Mouse (Mus musculus): ENCODE measurements around the gene Cisd2. TPM values are rescaled to one million over a fixed set of nuclear protein-coding genes. Genes with fewer than 3 reads are reported as not detected.

Cisd2 gene
- polyA plus RNA-seq, 1 experiment from 2014 or later: 77.0 TPM

GRCm38 (mm10) chr3:135437758-135438495 is 14.2 kb upstream of the Cisd2 start, which contains the start of gene Ube2d3:
TSS of gene Ube2d3 (plus strand) at chr3:135438149.
- no peaks in the 10 kb centered on the region for H3K27me3 ChIP-seq
- peak within 1 kb of the TSS; percentile 100 for H3K27ac ChIP-seq
- H3K36me3 ChIP-seq: no peaks in the 10 kb centered on the region
- peak within 1 kb of the TSS; percentile 98 for H3K4me2 ChIP-seq
- peak within 1 kb of the TSS; percentile 92 for H3K4me3 ChIP-seq
- peaks cover 24% of the 10 kb centered on the region for H3K4me1 ChIP-seq (replicated peaks)
- ATAC-seq (ENCODE audit: low FRiP score): peak; percentile 96
- H3K9ac ChIP-seq: peak within 1 kb of the TSS; percentile 94
- 1% methylated on average over 46 of the region's 56 CpGs for WGBS
- H3K9me3 ChIP-seq: no peaks in the 10 kb centered on the region

DNA sequence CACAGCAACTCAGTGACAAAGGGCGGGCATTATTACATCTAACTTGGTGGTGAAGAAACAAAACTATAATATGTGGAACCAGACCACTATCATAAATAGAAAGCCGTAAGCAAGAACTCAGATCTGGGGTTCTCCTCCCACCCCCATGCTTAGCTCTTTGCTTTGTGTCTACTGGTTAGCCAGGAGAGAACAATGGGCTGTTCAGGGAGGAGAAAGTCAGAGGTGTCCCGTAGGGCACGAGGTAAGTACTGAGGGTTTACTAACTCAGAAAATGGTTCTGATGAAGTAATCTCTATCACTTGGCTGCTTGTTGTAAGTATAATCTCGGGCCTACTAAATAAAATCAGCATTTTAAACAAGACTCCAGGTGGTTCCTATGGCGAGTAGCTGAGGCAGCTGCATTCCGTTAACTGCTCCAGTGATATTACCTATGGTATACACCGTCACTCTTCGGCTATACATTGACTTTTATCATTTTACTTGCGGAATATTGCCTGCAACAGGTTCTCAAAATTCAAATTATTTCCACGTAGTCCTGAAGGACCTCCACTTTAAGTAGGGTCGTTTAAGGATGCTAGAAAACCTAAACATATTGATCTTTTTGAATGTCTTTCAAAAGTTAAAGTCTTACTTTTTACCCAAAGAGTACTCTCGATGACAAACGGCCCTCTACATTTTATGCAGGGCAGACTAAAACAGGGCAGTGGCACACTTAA is 13.3 kb upstream of the Cisd2 start:
- H3K4me1 ChIP-seq (replicated peaks): peaks cover 20% of the 10 kb centered on the region
- H3K4me3 ChIP-seq: peak overlapping the region; percentile 92
- H3K4me2 ChIP-seq: peak overlapping the region; percentile 55
- WGBS: 42% methylated on average over 14 of the region's 14 CpGs
- no peaks in the 10 kb centered on the region for H3K9me3 ChIP-seq
- peak overlapping the region; percentile 100 for H3K27ac ChIP-seq
- no peak for ATAC-seq (ENCODE audit: low FRiP score)
- H3K27me3 ChIP-seq: no peaks in the 10 kb centered on the region
- H3K9ac ChIP-seq: peak overlapping the region; percentile 71
- H3K36me3 ChIP-seq: no peaks in the 10 kb centered on the region

GRCm38 (mm10) chr3:135422856-135423607 is 693 bp downstream of the Cisd2 start:
- H3K27ac ChIP-seq: peak overlapping the region; percentile 98
- WGBS: under 1% methylated on average over 87 of the region's 103 CpGs
- ATAC-seq (ENCODE audit: low FRiP score): peak; percentile 99

DNA sequence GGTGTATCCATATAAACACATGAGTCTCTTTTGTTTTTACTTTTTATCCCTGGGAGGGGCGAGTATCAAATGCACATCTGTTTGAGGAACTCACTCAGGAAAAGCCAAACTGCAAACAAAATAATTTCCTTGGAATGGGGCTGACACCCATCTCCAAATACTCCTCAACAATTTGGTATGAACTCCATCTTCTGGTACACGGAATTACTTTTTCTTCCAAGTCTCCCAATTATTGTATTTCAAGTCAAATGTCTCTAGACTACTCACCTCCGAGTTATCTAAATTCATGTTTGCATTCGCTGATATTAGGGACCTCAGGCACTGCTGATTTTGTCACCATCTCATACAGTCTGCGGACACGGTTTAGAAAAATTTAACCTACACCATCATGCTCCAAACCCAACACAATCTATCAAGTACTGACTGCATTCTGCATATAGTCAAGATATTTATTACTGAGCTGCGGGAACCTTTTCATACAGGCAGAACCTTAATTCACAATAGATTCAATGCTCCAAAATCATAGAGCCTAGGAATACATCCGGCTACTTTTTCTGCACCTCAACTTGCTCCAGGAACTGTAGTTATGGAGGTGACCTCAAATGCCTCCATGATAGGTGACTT is 1.4 kb downstream of the Cisd2 start:
- H3K36me3 ChIP-seq: no peaks in the 10 kb centered on the region
- no peaks in the 10 kb centered on the region for H3K27me3 ChIP-seq
- WGBS: 29% methylated on average over 8 of the region's 8 CpGs
- ATAC-seq (ENCODE audit: low FRiP score): peak; percentile 1; the same call in 1 of the 2 replicates
- H3K4me1 ChIP-seq (replicated peaks): peaks cover 29% of the 10 kb centered on the region
- H3K4me3 ChIP-seq: peak overlapping the region; percentile 69
- H3K9me3 ChIP-seq: no peaks in the 10 kb centered on the region
- H3K27ac ChIP-seq: peak overlapping the region; percentile 98
- peak overlapping the region; percentile 76 for H3K4me2 ChIP-seq
- peak overlapping the region; percentile 89 for H3K9ac ChIP-seq

More at GRCm38 (mm10) chr3:135422856-135423607, 693 bp downstream of the Cisd2 start:
- Histone ChIP-seq H3K4me3 (peak overlapping the region; percentile 69), H3K4me2 (peak overlapping the region; percentile 76), H3K4me1 (replicated peaks) (peaks cover 25% of the 10 kb centered on the region), H3K9me3 (no peaks in the 10 kb centered on the region), H3K27me3 (no peaks in the 10 kb centered on the region), H3K36me3 (0 out of 2 replicates have a peak, but pooled peaks cover 3% of the 10 kb centered on the region), H3K9ac (peak overlapping the region; percentile 89)

DNA sequence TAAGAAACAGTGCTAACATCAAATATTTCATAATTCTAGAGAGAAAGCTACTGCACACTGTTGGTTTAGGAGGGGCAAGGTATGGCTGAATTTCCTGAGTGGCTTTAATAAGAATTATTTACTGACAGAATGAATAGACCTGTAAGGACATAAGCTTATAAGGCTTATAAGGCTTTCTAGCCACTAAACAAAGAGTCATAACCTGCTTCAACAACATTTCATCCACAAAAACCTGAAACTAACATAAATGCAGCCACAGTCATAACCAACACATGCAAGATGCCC is 2.5 kb downstream of the Cisd2 start:
- Histone ChIP-seq H3K27me3 (no peaks in the 10 kb centered on the region), H3K4me2 (no peak overlapping the region), H3K27ac (no peak overlapping the region), H3K4me1 (replicated peaks) (peaks cover 29% of the 10 kb centered on the region), H3K9ac (peak overlapping the region; percentile 49; the same call in 1 of the 2 replicates), H3K4me3 (no peak overlapping the region), H3K36me3 (peaks cover 4% of the 10 kb centered on the region), H3K9me3 (no peaks in the 10 kb centered on the region)
- no peak for ATAC-seq (ENCODE audit: low FRiP score)

DNA sequence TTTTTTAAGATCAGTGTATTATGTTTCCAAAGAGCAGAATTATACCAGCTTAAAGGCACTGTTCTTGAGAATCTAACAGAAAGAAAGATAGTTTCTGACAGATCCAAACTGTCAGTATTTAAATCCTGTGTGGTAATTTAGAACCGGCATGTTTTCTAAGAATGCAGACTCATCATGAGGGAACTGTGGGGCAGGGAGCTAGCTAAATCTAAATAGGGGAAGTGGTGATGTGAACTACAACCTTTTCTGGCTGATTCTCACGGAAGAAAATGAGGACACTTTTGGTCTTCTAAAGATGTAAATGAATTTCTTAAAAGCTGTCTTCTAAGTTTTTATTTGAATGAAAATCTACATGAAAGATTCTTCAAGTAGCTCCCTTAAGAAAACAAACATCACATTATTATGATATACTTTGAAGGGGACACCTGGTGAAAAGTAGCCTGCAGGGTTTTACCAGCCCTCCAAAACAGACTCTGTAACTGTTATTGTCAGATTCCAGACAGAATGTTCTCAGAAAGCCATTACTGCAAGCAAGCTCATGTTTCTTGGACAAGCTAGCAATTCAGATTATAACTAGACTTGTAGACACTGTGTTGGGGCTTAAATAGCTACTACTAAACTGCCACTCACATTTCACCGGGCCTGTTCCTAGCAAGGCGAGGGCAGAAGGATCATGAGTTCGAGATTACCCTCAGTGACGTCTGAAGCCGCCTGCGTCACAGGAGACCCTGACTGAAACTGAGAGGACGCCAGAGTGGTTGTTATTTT is 3.0 kb downstream of the Cisd2 start:
- no peaks in the 10 kb centered on the region for H3K27me3 ChIP-seq
- H3K9ac ChIP-seq: peak overlapping the region; percentile 49; the same call in 1 of the 2 replicates
- no peak overlapping the region for H3K27ac ChIP-seq
- no peaks in the 10 kb centered on the region for H3K9me3 ChIP-seq
- peaks cover 6% of the 10 kb centered on the region for H3K36me3 ChIP-seq
- no peak overlapping the region for H3K4me2 ChIP-seq
- peaks cover 29% of the 10 kb centered on the region for H3K4me1 ChIP-seq (replicated peaks)
- WGBS: 93% methylated on average over 9 of the region's 9 CpGs
- ATAC-seq (ENCODE audit: low FRiP score): no peak
- no peak overlapping the region for H3K4me3 ChIP-seq

- H3K9me3 ChIP-seq: no peaks in the 10 kb centered on the region
- no peak overlapping the region for H3K4me3 ChIP-seq
- peaks cover 25% of the 10 kb centered on the region for H3K4me1 ChIP-seq (replicated peaks)
- no peak overlapping the region for H3K9ac ChIP-seq
- H3K27me3 ChIP-seq: no peaks in the 10 kb centered on the region
- peaks cover 6% of the 10 kb centered on the region for H3K36me3 ChIP-seq
- H3K27ac ChIP-seq: no peak overlapping the region
- no peak overlapping the region for H3K4me2 ChIP-seq
- WGBS: 82% methylated on average over 3 of the region's 3 CpGs
- ATAC-seq (ENCODE audit: low FRiP score): no peak
These were observed 5.9 kb downstream of the Cisd2 start for GRCm38 (mm10) chr3:135417799-135418198.

DNA sequence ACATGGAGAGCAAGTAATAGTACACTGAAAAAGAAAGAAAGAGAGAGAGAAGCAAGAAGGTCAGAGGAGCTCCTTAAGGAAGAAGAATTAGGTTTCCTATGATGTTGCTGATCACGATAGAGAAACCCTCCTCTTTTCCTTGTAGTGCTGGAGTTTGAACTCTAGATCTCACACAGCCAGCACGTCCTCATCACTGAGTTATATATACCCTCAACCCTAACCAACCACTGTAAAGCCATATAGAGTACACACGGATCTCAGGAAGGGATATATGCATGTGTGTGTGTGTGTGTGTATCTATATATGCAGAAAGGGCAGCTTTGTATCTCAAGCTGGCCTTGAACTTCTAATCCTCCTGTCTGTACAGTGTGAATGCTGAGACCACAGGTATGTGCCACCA is 6.5 kb downstream of the Cisd2 start:
- no peak for ATAC-seq (ENCODE audit: low FRiP score)

DNA sequence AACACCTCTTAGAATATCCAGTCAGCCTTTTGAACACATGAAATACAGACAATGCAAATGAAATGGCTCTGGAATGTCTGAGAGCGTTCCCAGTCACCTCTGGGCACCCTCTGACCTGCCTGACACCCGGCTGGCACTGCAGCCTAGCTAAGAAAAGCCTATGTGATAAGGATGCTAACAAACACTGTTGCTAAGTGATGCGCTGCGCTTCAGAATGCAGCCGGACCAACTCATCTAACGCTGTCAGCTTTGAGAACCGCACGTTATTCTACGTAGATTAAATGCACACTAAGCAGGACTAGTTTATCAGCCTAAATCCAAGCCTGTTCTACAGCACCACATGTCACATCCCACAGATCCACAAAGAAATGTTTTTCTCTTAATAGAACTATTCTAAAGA is 11.9 kb downstream of the Cisd2 start:
- no peak for ATAC-seq (ENCODE audit: low FRiP score)
- H3K9ac ChIP-seq: peak overlapping the region; percentile 49; the same call in 1 of the 2 replicates
- H3K27ac ChIP-seq: no peak overlapping the region
- WGBS: 28% methylated on average over 9 of the region's 9 CpGs
- no peak overlapping the region for H3K4me3 ChIP-seq
- H3K36me3 ChIP-seq: peaks cover 29% of the 10 kb centered on the region
- no peaks in the 10 kb centered on the region for H3K9me3 ChIP-seq
- H3K27me3 ChIP-seq: no peaks in the 10 kb centered on the region
- H3K4me1 ChIP-seq (replicated peaks): peaks cover 15% of the 10 kb centered on the region
- H3K4me2 ChIP-seq: no peak overlapping the region

More for the DNA sequence above, 6.5 kb downstream of the Cisd2 start:
- Histone ChIP-seq H3K9me3 (no peaks in the 10 kb centered on the region), H3K36me3 (peaks cover 6% of the 10 kb centered on the region), H3K4me3 (no peak overlapping the region), H3K9ac (no peak overlapping the region), H3K27me3 (no peaks in the 10 kb centered on the region), H3K27ac (no peak overlapping the region), H3K4me2 (no peak overlapping the region), H3K4me1 (replicated peaks) (peaks cover 26% of the 10 kb centered on the region)
- 90% methylated on average over 3 of the region's 3 CpGs for WGBS

DNA sequence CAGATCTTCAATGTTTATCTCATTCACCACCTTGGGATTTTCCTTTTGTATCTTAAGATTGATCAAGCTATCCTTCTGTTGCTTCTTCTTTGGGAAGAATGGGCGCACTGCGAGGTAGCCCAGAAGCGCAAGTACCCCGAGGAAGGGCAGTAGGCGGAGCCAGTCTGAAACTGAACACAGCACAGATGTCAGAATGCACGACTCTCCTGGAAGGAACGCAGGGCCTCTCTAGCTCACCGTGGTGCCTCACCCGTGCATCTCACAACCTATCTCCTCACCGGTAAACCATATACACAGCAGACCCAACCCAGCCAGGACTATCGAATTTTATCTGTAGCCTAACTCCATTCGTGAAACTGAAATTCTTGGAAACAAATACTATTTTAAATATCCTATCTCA is 12.7 kb downstream of the Cisd2 start:
- Histone ChIP-seq H3K27me3 (no peaks in the 10 kb centered on the region), H3K4me3 (no peak overlapping the region), H3K9ac (no peak overlapping the region), H3K36me3 (peaks cover 30% of the 10 kb centered on the region), H3K27ac (no peak overlapping the region), H3K4me2 (no peak overlapping the region), H3K4me1 (replicated peaks) (peaks cover 15% of the 10 kb centered on the region), H3K9me3 (no peaks in the 10 kb centered on the region)
- no peak for ATAC-seq (ENCODE audit: low FRiP score)
- WGBS: 88% methylated on average over 12 of the region's 12 CpGs

DNA sequence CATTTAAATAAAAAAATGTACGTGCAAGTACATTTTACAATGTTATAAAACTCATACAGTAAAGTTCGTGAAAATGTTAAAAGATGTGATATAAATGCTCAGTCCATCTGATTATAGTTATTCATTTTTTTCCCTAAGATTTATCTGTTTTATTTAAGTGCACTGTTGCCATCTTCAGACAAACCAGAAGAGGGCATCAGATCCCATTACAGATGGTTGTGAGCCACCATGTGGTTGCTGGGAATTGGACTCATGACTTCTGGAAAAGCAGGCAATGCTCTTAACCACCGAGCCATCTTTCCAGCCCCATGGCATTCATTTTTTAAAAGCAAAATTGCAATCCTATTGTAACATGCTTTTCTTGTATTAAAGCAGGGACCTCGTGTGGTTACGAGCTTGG is 14.5 kb downstream of the Cisd2 start:
- H3K27ac ChIP-seq: no peak overlapping the region
- H3K27me3 ChIP-seq: no peaks in the 10 kb centered on the region
- WGBS: 96% methylated on average over 5 of the region's 5 CpGs
- no peak overlapping the region for H3K4me3 ChIP-seq
- no peak for ATAC-seq (ENCODE audit: low FRiP score)
- peaks cover 34% of the 10 kb centered on the region for H3K36me3 ChIP-seq
- no peak overlapping the region for H3K4me2 ChIP-seq
- peaks cover 15% of the 10 kb centered on the region for H3K4me1 ChIP-seq (replicated peaks)
- H3K9ac ChIP-seq: no peak overlapping the region
- no peaks in the 10 kb centered on the region for H3K9me3 ChIP-seq

Data from hindbrain, embryonic 13.5 days (tissue).